Mouse (Mus musculus) ES-Bruce4 (cell line): ENCODE data around the gene Pirb.
A peak's percentile ranks its signal among the peaks of the same experiment; 100 is the strongest.

Experiments
- CTCF ChIP-seq: IDR thresholded peaks from one replicate; pipeline ENCODE4 v1.8.1; 2011; ENCODE audit warnings: low read depth, low read length
- EP300 ChIP-seq: IDR thresholded peaks from 2 replicates; pipeline ENCODE4 v1.6.1; 2011; ENCODE audit warnings: low read depth, low read length; ENCODE audit not compliant: insufficient read depth
- POLR2A ChIP-seq: IDR thresholded peaks from one replicate; pipeline ENCODE4 v1.8.1; 2011; ENCODE audit warnings: low read length; ENCODE audit not compliant: insufficient read depth

DNA sequence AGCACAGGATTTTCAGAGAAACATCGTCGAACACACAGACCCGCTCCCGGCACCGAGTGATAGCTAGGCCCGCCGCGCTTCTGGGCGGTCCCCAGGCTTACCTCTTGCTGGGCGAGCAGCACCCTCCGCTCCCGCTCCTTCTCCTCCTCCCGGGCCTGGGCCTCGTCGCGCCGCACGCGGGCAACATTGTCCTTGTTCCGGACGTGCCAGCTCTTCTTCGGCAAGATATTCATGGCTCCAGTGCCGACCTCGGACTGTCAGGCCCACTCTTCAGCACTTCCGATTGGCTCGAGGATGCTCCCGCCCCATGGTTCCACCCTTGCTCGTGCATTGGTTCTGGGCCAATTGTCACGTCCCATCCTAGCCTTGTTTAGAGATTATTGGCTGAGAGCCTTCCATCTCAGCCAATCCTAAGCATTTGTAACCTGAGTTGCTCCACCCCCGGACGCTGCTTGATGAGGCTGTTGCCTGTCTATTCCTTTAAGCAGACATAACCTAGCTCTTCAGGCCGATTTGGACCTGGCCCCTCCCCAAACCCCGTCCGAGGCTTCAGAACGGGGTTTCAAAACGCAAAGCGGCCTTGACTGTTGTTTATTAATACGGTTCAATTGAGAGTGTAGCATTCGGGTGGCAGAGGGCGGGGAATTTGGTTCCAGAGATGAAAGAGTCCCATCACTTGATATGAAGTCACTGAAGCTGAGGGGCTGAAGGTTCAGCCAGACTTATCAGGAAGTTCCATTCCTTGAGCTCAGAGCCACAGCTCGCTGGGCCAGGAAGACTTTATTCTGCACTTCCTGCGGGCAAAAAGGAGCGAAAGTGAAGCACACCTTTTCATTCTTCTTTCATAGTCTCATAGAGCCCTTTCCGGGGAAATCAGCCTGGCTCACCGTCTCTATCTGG lies 54.7 kb downstream of the Pirb start, which contains the start of gene Leng1:
- peak; percentile 78 for TF ChIP-seq POLR2A
- TF ChIP-seq CTCF, result no peak
- no peak for TF ChIP-seq EP300
